Mouse (Mus musculus) right cerebral cortex, adult 18-20 months (tissue): ENCODE measurements around the gene Sergef.

Experiments
- DNase-seq: peaks from one replicate; pipeline ENCODE4 v3.0.0; 2022; ENCODE audit warnings: mixed read lengths

The Sergef gene

DNA sequence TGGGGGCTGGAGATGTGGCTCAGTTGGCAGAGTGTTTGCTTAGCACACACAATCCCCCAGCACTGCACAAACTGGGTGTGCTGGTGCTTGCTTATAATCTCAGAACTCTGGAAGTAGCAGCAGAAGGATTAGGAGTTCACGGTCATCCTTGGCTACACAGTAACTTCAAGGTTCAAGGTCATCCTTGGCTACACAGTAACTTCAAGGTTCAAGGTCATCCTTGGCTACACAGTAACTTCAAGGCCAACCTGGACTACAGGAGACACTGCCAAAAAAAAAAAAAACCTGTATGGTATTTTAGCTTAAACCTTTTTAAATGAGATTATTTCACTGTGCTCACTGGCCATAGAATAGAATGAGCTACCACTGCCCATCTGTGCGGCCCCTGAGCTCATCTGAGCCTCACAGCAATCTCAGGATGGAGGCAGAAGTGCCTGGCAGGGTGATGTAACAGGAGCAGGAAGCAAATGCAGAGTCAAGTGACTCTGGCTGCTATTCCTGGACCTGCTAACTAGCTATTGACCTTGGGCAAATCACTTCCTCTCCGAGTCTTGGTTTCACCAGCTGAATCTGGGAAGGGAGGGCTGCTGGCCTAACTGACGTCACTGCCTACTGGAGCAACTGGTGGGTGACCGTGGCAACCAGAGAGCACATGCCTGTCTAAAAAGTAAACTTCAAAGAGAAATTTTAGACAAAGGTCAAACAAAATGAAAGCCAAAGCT lies 24.2 kb downstream of the Sergef start:
- DNase-seq: no peak

DNA sequence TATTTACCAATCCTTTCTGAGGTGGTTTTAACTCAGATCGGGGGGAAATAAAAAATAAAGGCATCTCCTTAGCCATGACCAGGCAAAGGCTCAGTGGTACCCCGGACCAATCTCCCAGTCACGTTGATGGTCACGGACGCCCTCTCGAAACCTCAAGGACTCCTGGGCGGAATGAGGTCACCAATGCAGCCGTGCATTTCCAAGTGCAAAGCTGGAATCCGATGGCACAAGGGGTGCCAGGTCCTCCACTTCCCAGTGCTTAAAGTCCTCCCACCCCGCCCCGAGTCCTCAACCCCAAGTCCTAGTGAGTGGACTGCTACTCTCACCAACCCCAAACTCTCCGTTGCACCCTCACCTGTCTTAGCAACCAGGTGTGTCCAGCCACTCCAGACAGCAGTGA lies 25.3 kb downstream of the Sergef start:
- no peak for DNase-seq

DNA sequence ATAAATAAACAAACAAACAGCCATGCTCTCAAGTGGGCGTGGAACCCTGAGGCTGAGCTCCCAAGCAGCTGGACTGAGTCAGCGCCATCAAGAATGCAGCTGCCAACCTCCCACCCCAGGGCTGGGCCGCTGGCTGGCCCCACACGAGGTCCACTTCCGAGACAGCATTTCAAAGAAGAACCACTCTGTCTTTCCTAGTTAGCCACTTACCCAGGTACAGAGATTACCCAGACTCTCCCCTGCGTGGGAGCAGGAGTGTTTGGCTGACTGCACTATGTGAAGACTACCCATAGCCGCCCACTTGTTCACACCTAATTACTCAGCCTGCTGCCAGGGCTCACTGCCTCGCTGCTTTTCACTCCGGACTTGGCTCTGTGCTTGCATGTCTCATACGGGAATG lies 26.5 kb downstream of the Sergef start:
- no peak for DNase-seq

DNA sequence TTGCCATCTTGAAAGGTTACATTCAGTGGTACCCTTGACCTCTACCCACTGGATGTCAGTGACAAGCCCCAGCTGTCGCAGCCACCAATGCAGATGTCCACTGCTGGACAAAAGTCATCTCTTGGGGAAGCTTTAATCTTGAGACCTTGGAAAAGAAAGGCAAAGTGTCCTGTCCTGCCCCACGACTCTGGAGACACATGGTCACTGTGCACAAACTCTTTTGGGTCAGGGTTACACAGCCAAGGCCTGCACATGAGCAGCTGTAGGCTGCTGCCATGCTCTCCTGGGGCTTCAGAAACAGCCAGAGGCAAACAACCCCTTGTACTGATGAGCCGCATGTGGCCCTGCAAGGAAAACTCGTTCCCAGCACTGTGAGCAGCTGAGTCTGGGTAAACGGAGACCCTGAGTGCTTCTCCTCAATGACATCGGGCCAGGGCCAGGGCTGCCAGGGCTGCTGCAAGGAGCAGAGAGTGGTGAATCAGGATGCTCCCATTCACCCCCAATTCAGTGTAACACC lies 27.1 kb downstream of the Sergef start:
- no peak for DNase-seq

DNA sequence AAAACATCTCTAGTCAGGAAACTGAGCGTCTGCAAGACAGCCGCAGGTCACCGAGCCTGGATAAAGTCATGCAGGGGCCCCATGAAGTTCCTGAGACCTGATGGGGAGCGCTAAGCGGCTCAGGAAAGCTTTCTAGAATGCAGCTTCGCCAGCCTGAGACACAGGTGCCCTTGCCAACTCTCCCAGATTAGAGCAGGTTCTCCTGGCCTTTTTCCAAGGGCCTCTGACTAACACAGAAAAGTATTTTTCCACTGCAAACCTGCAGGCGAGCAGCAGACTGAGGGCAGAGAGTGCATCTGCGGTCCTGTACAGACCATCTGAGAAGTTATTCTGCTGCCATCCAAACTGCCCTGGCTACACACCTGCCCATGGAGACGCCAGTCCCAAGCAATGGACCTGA lies 27.6 kb downstream of the Sergef start:
- DNase-seq: no peak

DNA sequence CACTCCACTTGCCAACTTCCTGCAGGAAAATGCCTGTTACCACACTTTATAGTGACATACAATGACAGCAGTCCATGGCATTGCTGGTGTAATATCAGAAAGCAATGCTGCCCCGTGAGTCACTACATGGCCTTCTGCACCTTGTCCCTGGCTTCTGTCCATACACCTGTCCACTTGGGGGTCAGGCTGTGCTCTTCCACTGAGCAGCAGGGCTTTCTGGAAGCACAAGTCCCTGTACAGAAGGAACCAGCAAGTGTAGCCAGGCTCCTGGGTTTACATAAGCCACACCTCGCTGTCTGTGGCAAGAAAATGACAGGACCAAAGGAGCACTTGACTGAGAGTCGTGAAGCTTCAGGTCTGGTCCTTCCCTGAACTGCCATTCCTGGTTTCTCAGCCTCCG lies 30.3 kb downstream of the Sergef start:
- no peak for DNase-seq

DNA sequence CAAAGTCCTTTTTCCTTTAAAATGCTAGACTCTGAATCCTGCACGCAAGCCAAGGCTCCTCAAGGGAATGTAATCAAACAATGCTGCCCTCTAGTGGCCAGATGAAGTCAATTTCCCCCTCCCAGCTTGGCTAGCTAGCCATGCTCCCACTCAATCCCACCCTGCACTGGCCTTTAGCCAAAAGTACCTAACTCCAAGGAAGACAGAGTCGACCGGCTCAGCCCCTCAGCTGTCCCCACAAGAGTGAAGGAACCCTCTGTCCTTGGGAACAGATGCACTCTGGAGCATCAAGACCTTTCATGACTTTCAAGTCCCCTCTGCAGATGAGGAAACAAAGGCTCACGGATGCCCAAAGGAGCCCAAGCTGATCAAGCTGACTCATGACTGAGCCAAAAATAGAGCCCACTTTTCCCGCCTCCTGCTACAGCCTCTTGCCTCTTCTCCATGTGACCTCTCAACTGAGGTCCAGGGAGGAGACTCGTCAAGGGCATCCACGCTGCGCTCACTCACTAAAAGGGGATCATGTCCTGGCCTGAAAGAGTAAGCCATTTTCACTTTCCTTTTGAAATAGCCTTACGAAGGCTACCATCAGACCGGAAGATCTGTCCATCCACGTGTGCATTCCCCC lies 32.1 kb downstream of the Sergef start:
- DNase-seq: no peak

DNA sequence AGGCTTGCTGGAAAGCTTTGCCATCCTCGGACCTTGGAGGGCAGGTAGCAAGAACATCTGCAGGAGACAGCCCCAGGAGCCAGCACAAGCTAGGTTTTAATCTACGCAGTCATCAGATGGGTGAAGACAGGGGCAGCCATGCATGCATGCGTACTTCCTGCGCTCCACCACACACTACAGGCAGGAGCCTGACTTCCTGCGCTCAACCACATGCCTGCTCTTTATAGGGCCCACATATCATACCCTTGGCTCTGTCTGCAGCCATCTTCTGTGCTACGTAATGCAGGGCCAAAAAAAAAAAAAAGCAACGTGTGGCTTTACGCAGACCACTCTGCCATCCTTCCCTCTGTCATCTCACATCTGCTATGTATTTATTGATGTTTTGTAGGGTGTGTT lies 32.6 kb downstream of the Sergef start:
- no peak for DNase-seq

DNA sequence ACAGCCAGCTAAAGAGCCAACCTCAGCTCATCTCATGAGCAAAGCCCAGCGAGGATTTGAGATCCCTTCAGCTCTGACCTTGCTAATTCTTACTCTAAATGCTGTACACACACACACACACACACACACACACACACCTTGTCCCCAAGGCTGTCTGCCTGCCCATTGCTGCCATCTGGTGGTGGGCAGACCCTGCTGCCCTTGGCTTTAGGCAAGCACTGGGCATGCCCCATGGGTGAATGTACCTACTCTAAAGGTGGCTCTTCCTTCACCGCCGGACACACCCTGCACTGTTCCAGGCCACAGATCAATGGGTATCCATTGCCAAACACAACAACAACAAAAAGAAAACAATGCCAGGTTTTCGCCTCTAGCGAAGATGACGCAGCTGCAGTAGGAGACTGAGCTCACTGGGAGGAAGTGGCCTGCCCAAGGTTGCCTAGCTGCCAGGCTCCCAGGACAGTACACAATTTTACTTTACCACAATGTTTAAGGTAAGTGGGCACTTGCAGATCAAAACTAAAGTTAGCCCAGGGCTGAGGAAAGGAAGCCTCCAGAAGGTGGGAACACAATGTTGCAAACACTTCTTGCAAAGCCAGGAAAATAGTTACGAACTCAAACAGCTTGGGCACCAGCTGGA lies 33.1 kb downstream of the Sergef start:
- peak; percentile 72 for DNase-seq

DNA sequence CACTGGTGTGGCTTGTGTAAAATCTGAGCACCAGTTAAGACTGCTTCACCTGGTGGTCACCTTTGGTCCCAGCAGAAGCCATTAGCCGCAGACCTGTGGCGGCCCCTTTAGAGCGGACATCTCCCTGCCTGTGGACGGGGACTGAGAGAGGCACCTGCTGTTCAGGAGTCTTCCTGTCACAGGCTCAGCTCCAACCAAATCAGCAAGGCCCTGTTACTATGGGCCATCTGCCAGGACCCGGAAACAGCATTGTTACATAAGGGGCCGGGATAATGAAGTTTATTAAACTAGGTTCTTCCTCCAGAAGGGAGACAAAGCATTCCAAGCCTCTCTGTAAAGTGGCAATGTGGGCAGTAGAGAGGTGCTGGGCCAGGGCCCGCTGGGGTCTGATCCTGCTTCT lies 36.6 kb downstream of the Sergef start:
- no peak for DNase-seq

DNA sequence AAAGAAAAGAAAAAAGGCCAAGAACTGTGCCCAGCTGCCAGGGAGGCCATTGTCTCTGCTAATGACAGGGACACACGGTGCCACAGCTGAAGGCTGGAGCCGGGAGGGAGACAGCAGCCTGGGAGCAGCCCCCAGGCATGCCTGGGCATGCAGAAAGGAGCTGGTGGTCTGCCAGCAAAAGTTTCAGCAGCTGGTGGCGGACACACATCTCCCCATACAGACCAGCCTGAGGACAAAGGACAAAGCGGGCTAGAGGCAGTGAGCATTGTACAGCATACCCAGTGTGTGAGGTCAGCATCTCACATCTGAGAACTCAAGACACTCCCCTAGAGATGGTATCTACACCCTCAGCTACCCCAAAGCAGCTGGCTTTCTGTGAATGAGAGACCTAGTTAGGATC lies 37.5 kb downstream of the Sergef start:
- no peak for DNase-seq

DNA sequence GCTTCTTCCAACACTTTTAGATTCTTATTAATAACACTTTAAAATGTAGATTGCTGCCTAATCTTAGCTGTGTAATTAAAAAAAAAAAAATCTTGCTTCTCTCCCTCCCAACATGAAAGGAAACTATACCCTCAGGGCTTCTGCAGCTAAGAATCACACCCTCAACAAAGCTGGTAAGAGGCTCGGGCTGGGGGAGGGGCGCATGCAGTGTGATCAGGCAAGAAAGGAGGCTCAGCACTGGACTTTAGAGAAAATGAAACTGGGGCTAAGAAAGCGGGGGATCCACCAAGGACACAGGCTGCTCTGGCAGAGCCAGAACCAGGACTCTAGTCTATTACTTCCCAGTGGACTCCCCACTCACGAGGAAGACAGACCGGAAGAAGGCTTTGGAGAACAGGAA lies 38.5 kb downstream of the Sergef start:
- DNase-seq: no peak

DNA sequence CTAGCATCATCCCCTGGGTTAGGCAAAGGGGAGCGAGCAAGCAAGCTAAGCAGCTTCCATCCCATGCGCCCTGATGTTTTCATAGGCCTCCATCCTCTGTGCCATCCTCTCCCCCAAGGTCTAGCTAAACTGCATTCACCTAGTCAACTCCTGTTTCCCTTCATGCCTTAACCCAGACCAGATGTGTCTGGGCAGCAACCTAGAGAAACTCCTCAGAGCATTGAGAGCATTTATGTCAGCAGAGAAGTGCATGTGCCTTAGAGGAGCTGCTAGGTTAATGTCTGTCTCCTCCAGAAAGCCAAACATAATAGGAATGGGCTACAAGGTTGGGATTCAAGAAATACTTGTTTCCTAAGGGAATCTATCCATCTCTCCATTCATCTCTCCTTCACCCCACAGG lies 42.6 kb downstream of the Sergef start:
- no peak for DNase-seq

DNA sequence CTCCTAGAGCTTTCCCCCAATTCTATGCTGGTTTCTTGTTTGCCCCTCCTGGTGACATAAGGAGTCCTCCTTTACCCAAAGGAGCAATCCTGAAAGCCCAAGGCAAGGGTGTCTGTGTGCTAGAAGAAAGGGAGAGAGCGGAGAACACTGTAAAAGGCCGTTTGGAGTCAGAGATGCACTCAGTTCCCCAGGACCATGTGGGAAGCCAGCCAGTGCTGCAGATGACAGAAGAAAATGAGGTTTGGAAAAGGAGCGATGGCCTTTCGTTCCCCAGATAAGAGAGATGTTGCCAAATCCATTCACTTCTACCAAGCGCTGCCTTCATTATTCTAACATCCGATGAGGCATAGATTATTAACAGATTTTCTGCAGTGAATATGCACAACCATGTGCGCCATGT lies 48.1 kb downstream of the Sergef start:
- DNase-seq: no peak

DNA sequence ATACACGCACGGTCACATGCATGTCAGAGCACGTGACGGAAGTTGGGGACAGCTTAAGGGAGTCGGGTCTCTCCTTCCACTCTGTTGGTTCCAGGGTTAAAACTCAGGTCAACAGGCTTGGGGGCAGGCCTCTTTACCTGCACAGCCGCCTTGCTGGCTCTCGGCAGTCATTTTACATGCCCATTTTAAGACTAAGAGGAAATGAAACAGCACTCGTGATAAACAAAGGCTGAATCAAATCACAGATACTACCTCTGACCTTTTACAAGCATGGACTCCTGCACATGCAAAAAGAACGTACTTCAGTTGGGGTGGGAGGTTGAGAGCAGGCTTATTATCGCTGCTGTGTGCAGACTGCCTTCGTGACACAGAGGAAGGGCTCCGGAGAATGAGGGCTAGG lies 50.4 kb downstream of the Sergef start:
- no peak for DNase-seq

DNA sequence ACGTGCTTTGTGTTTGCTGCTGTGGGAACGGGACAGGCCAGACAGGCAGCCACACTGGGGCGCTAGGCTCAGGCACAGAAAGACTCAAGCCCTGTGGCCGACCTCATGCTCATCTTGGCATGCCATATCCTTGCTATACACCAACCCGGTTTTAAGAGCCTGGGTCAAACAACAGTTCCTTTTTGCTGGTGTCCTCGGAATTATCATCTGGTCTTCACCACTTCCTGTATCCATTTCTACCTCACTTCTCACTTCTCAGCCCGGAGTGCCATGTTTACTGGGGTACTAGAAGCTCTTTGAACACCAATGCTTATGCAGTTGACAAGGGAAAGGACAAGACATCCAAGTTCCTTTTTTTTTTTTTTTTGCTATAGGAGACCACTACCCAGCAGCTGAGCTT lies 51.6 kb downstream of the Sergef start:
- no peak for DNase-seq

DNA sequence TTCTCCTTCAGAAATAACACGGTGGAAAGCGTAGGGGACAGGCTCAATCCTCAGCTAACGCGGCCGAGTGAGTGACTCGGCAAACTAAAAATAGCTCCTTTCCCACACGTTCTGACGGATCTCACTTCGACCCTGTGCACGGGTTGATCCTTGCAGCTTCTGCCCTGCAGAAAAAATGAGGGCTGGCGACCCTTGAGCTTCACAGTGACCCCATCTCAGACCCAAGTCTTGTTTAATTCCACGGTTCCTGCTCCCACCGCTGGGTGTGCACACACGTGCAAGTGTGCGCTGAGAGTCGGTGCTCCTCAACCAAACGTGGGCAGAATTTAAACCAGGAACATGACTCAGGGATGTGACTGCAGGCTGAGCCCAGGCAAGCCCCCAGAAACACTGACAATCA lies 52.1 kb downstream of the Sergef start:
- DNase-seq: peak; percentile 75

DNA sequence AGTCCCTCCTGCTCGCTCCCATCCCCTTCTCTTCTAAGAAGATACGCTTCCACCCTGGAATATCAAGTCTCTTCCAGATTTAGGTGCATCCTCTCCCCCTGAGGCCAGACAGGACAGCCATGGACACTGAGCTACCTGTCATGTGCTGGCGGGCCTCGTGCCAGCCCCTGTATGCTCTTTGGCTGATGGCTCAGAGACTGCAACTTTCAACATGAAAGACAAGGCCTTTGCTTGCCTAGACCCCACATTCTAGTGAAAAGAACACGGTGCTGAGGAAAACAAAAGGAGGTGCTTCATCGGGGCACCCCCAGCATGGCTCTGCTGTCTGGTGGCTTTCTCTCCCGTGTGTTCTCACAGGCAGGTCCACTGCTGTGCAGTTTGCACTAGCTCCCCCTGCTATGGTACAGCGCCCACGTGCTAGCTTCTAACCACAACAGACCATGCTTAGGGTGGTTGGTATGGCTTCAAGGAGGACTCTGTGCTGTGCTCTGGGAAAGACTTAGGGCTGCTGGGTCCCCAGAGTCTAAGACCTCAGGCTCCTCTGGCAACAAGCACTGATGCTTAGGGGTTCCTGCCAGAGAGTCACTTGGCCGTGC lies 52.9 kb downstream of the Sergef start:
- peak; percentile 44 for DNase-seq

DNA sequence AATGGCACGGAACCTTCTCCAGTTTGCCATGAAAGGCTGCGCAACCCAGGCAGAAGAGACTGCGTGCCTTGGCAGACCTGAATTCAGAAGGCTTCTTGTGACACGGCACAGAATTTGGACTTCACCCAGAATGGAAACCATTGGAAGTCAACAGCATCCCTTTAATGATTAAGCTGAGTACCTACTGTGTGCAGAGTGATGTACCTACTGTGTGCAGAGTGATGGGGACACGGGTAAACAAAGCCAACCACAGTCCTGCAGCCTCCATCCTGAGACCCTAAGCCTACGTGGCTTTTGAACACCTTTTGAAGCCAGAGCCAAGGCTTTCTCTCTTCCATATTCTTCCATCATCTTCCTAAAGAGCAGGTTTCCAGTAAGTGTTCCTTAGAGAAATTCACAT lies 56.9 kb downstream of the Sergef start:
- no peak for DNase-seq

DNA sequence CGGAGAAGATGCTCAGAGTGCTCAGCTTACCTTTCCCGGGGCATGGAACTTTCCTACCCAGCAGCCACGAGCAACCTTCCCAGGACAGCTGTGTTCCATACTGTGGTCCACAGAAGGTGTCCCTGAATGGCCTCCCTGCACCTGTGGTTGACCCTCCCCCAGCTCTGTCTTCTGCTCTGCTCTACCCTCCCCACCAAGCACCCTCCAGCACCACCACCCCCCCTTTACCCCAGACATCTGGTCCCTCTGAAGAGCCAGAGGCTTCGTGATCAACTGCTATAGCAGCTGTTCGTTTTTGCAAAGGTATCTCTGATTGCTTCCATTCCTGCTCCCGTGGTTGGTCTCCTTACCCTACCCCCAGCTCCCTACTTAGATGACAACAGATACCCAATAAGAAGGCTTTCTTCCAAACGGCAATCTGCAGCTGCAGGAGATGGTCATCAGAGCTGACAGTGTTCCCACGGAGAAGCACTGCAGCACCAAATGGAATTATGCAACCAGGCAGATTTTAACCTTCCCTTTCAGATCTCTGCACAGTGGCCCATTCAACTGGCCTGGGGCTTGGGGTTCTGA lies 58.2 kb downstream of the Sergef start:
- DNase-seq: peak; percentile 53

DNA sequence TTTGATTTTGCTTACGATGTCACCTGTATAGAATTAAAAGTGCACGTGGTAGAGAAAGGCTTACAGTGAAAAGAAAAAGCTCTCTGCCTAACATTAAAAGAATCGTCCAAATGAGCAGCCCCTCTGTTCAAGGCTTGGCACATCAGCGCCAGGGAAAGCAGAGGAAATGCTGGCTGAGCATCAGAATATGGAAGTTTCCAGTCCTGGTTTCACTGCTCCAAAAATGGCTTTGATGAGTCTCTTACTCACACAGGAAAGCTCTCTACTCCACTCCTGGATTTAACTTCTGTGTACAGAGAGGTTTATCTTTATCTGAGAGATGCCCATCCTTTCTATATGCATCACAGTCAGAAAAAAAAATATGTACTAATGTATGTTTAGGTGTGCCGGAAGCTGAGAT lies 61.5 kb downstream of the Sergef start:
- DNase-seq: peak; percentile 32

DNA sequence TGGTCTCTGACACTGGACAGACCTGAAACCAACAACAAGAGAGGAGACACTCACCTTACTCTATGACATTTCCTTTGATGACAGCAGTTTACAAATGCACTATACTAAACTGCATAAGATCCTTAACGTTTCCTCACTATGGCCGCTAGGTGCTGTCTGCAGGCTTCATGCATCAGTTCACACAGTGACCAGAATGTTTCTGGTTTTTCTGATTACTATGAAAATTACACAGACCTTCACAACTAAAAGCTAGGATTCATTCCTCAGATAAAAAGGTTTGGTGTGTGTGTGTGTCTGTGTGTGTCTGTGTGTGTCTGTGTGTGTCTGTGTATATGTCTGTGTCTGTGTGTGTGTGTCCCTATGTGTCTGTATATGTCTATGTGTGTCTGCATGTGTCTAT lies 63.7 kb downstream of the Sergef start:
- no peak for DNase-seq

DNA sequence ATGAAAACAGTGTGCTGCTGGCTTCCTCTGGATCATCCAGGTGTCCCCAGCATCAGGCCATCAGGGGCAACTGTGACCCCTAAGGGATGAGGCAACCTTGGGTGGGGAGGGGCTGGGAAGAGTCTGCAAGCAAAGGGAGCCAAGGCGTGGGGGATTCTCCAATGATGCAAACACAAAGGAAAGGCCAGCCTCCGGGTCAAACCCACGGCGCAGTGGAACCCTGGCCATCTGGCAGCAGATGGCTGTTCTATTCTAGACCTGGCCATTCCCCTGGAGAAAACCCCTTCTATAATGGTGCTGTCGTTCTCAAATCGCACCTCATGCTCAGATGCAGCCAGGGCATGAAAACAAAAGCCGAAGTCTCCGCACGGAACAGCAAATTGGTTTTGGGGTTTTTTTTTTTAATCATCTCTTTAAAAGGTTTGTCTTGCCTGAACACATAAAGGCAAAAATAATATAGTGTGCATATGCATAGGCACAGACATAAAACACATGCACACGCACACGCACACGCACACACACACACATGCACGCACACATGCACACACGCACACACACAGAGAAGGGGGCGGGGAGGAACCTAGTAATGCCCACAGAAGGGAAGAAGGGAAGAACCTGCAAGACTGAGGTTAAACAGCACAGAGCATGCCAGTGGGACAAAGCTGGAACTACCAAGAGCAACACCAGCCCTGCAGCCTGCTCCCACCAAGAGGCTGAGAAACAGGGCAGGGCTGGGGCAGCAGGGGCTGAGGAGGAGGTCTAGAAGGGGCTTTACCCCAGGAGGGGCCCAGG lies 66.6 kb downstream of the Sergef start:
- DNase-seq: no peak
